Mouse (Mus musculus): ENCODE measurements around the gene Snhg11. TPM values are rescaled to one million over a fixed set of nuclear protein-coding genes. Genes with fewer than 3 reads are reported as not detected.
A peak's percentile ranks its signal among the peaks of the same experiment; 100 is the strongest.

The Snhg11 gene
- total and polyA plus RNA-seq, 3 experiments: 0.06 TPM; not detected in 2

GRCm38 (mm10) chr2:158410022-158411014 lies 34.9 kb downstream of the Snhg11 start (continued):
- no peak for TF ChIP-seq NRF1 (IDR thresholded peaks at IDR 0.05; ENCODE audit: insufficient read depth, low read depth, low read length, poor library complexity, severe bottlenecking)
- TF ChIP-seq MXI1 (IDR thresholded peaks at IDR 0.05; ENCODE audit: low read depth, low read length): no peak; the same call in 1 of the 2 replicates
- peak; percentile 7; the same call in 1 of the 2 replicates for TF ChIP-seq MAX (IDR thresholded peaks at IDR 0.05; ENCODE audit: low read length)
- TF ChIP-seq ZMIZ1 (IDR thresholded peaks at IDR 0.05; ENCODE audit: low read depth, low read length): no peak
- TF ChIP-seq ZNF384 (IDR thresholded peaks at IDR 0.05; ENCODE audit: low read depth, low read length): peak; percentile 62
- no peak for TF ChIP-seq E2F4 (IDR thresholded peaks at IDR 0.05; ENCODE audit: borderline replicate concordance, low read depth, low read length)
- no peak; the same call in 1 of the 2 replicates for TF ChIP-seq SIN3A (IDR thresholded peaks at IDR 0.05; ENCODE audit: low read length)

GRCm38 (mm10) chr2:158413240-158413639 lies 37.8 kb downstream of the Snhg11 start:
- Histone ChIP-seq H3K9me3 (replicated peaks; ENCODE audit: insufficient read depth, low read length) (no peaks in the 10 kb centered on the region), H3K27me3 (ENCODE audit: control insufficient read depth in 1 of 2, insufficient read depth in 2 of 2, low read length in 2 of 2) (no peaks in the 10 kb centered on the region), H3K79me2 (ENCODE audit: control insufficient read depth, insufficient read depth, low read length, poor library complexity) (peaks cover 40% of the 10 kb centered on the region), H3K36me3 (ENCODE audit: control insufficient read depth in 1 of 2, insufficient read depth in 2 of 2, low read length in 2 of 2) (peaks cover 0 to 54% of the 10 kb centered on the region in 2 experiments; a peak in 2 of 4 replicates), H3K9ac (ENCODE audit: control insufficient read depth, low read depth, low read length, poor library complexity, severe bottlenecking) (no peak overlapping the region), H3K4me1 (ENCODE audit: control insufficient read depth in 1 of 2, insufficient read depth in 2 of 2, low read length in 2 of 2) (peaks cover 24 to 32% of the 10 kb centered on the region in 2 experiments), H3K27ac (ENCODE audit: control insufficient read depth, low read depth, low read length) (peak overlapping the region; percentile 27; the same call in 1 of the 2 replicates), H3K4me3 (ENCODE audit: control insufficient read depth in 1 of 2, insufficient read depth in 1 of 2, low read depth in 2 of 2, low read length in 2 of 2) (no peak overlapping the region)
- DNase-seq (ENCODE audit: low read depth, low spot score): peak; percentile 59
- TF ChIP-seq MAZ (IDR thresholded peaks at IDR 0.05; ENCODE audit: low read depth, low read length) (no peak), RCOR1 (IDR thresholded peaks at IDR 0.05; ENCODE audit: low read depth, low read length) (no peak; the same call in none of the 2 replicates), EP300 (IDR thresholded peaks at IDR 0.05; ENCODE audit: low read depth in 1 of 2, low read length in 2 of 2) (peak; percentile 26 to 48; a peak in 2 of 4 replicates), BHLHE40 (IDR thresholded peaks at IDR 0.05; ENCODE audit: borderline replicate concordance, low read depth, low read length) (peak; percentile 94), KAT2A (conservative IDR thresholded peaks at IDR 0.05; ENCODE audit: low read depth, low read length) (no peak), MXI1 (IDR thresholded peaks at IDR 0.05; ENCODE audit: low read depth, low read length) (peak; percentile 78), CHD1 (IDR thresholded peaks at IDR 0.05; ENCODE audit: low read depth, low read length) (no peak), MAX (IDR thresholded peaks at IDR 0.05; ENCODE audit: low read length) (peak; percentile 85), HCFC1 (IDR thresholded peaks at IDR 0.05; ENCODE audit: low read depth, low read length) (0 out of 2 replicates have a peak, but pooled peaks have one; percentile 33), RAD21 (IDR thresholded peaks at IDR 0.05; ENCODE audit: low read depth, low read length) (no peak), ETS1 (IDR thresholded peaks at IDR 0.05; ENCODE audit: low read depth, low read length) (peak; percentile 17; the same call in 1 of the 2 replicates), TCF12 (IDR thresholded peaks at IDR 0.05; ENCODE audit: low read depth, low read length) (peak; percentile 28; the same call in 1 of the 2 replicates), UBTF (IDR thresholded peaks at IDR 0.05; ENCODE audit: borderline replicate concordance, insufficient read depth, low read depth, low read length) (no peak), CTCF (IDR thresholded peaks at IDR 0.05 in 2 of 3, conservative IDR thresholded peaks at IDR 0.05 in 1 of 3; ENCODE audit: control insufficient read depth in 1 of 3, insufficient read depth in 1 of 3, low read depth in 2 of 3, low read length in 3 of 3, poor library complexity in 1 of 3, severe bottlenecking in 1 of 3) (no peak), SMC3 (IDR thresholded peaks at IDR 0.05; ENCODE audit: low read depth, low read length) (no peak), NRF1 (IDR thresholded peaks at IDR 0.05; ENCODE audit: insufficient read depth, low read depth, low read length, poor library complexity, severe bottlenecking) (no peak), TBP (IDR thresholded peaks at IDR 0.05; ENCODE audit: low read depth, low read length) (no peak), MYC (IDR thresholded peaks at IDR 0.05; ENCODE audit: low read depth, low read length) (peak; percentile 77; the same call in 1 of the 2 replicates), TAL1 (IDR thresholded peaks at IDR 0.05; ENCODE audit: low read length) (no peak), POLR2AphosphoS2 (IDR thresholded peaks at IDR 0.05; ENCODE audit: low read length) (no peak), GATA1 (IDR thresholded peaks at IDR 0.05; ENCODE audit: low read depth, low read length) (peak; percentile 72), SIN3A (IDR thresholded peaks at IDR 0.05; ENCODE audit: low read length) (peak; percentile 69)
